In genomic region chr7:17024141-17024540, GRCm38 (mm10) we compare ENCODE assay signal across 8 mouse cellular contexts. TPM values are rescaled to one million over a fixed set of nuclear protein-coding genes. Genes with fewer than 3 reads are reported as not detected.
DNase-seq lines count a peak whose midpoint lies in the region; ATAC-seq and TF ChIP-seq lines count a peak whose summit lies in the region.

No protein-coding gene starts in this region.

- H3K36me3 ChIP-seq in CH12.LX (replicated peaks in 1 of 2; ENCODE audit: control insufficient read depth in 1 of 2, insufficient read depth in 1 of 2, low read length in 1 of 2): peaks cover 46 to 57% of the 10 kb centered on the region in 2 experiments
- H3K36me3 ChIP-seq in heart, embryonic 16.5 days (ENCODE audit: control insufficient read depth, insufficient read depth): peaks cover 25% of the 10 kb centered on the region
- H3K36me3 ChIP-seq in liver, embryonic 12.5 days: peaks cover 67% of the 10 kb centered on the region

- peaks cover 20 to 61% of the 10 kb centered on the region in 2 experiments for H3K4me1 ChIP-seq in CH12.LX (ENCODE audit: control insufficient read depth in 1 of 2, insufficient read depth in 2 of 2)
- peaks cover 70% of the 10 kb centered on the region for H3K4me1 ChIP-seq in heart, embryonic 16.5 days (ENCODE audit: control insufficient read depth, insufficient read depth, low read length)
- H3K4me1 ChIP-seq in liver, embryonic 12.5 days: peaks cover 81% of the 10 kb centered on the region

- peak overlapping the region; percentile 50; the same call in 1 of the 2 replicates for H3K27ac ChIP-seq in CH12.LX (ENCODE audit: insufficient read depth, low read depth)
- H3K27ac ChIP-seq in heart, embryonic 16.5 days (ENCODE audit: low read length): peak overlapping the region; percentile 80
- peak overlapping the region; percentile 55 for H3K27ac ChIP-seq in liver, embryonic 12.5 days

- no peak for TF ChIP-seq RAD21 in CH12.LX (IDR thresholded peaks at IDR 0.05; ENCODE audit: low read depth, low read length)

- H3K9me3 ChIP-seq in CH12.LX (replicated peaks; ENCODE audit: low read length): no peaks in the 10 kb centered on the region
- no peaks in the 10 kb centered on the region for H3K9me3 ChIP-seq in heart, embryonic 16.5 days (replicated peaks; ENCODE audit: control insufficient read depth, low read length)
- no peaks in the 10 kb centered on the region for H3K9me3 ChIP-seq in liver, embryonic 12.5 days (replicated peaks)

- no peak for TF ChIP-seq POLR2A in CH12.LX (IDR thresholded peaks at IDR 0.05; ENCODE audit: low read depth, low read length)

- dilution Hi-C loops in CH12.LX (cut with MboI; ENCODE audit: extremely low pct_ligation_motif_present, extremely low pct_unique_long_range_greater_than_20kb, low sequenced_read_pairs): no loop called here

- intact Hi-C loops in gastrocnemius, postnatal 14 days (cut with DNase I; ENCODE audit: low total_unique reads): no loop called here

- peaks cover 65% of the 10 kb centered on the region for H3K79me2 ChIP-seq in CH12.LX (replicated peaks; ENCODE audit: control insufficient read depth, extremely low read depth, insufficient read depth, poor library complexity, severe bottlenecking)

- peak overlapping the region; percentile 95 for H3K4me2 ChIP-seq in CH12.LX (ENCODE audit: insufficient read depth, low read depth, poor library complexity, severe bottlenecking)
- peak overlapping the region; percentile 88 for H3K4me2 ChIP-seq in heart, embryonic 16.5 days (ENCODE audit: low read depth, low read length)
- H3K4me2 ChIP-seq in liver, embryonic 12.5 days: peak overlapping the region; percentile 33

- ATAC-seq in heart, embryonic 16.5 days (replicated peaks; ENCODE audit: extremely low read depth, insufficient read depth, low FRiP score): no peak
- ATAC-seq in liver, embryonic 12.5 days: no peak
- ATAC-seq in erythroblast, adult 5-6 weeks (replicated peaks; ENCODE audit: low FRiP score, poor library complexity, severe bottlenecking): no peak

- in situ Hi-C loops in CH12.LX (cut with MboI; ENCODE audit: low pct_ligation_motif_present, low pct_unique_long_range_greater_than_20kb, low sequenced_read_pairs): no loop called here

- H3K4me3 ChIP-seq in CH12.LX (replicated peaks in 1 of 3; ENCODE audit: low read depth in 2 of 3, low read length in 2 of 3, poor library complexity in 1 of 3): peak overlapping the region; percentile 50 to 94 (median 80)
- H3K4me3 ChIP-seq in heart, embryonic 16.5 days (ENCODE audit: low read length): 0 out of 2 replicates have a peak overlapping the region, but pooled peaks have one; percentile 3
- no peak overlapping the region for H3K4me3 ChIP-seq in liver, embryonic 12.5 days

- peak overlapping the region; percentile 47; the same call in 1 of the 2 replicates for H3K9ac ChIP-seq in CH12.LX (ENCODE audit: insufficient read depth, low read depth)
- peak overlapping the region; percentile 48 for H3K9ac ChIP-seq in heart, embryonic 16.5 days (ENCODE audit: low read length)
- peak overlapping the region; percentile 1; the same call in 1 of the 2 replicates for H3K9ac ChIP-seq in liver, embryonic 12.5 days

- peaks cover 3% of the 10 kb centered on the region for H3K27me3 ChIP-seq in CH12.LX (replicated peaks)
- H3K27me3 ChIP-seq in heart, embryonic 16.5 days (ENCODE audit: control insufficient read depth, insufficient read depth, low read length): no peaks in the 10 kb centered on the region
- no peaks in the 10 kb centered on the region for H3K27me3 ChIP-seq in liver, embryonic 12.5 days (replicated peaks)

- DNase-seq in adrenal gland, adult 2 months: peak; percentile 34
- no peak for DNase-seq in adrenal gland, adult 8-10 months
- no peak for DNase-seq in CH12.LX (ENCODE audit: extremely low read depth)
- no peak for DNase-seq in layer of hippocampus, adult 9-10 months (ENCODE audit: low spot score)
- no peak for DNase-seq in gastrocnemius, postnatal 14 days

- 65% methylated on average over 6 of the region's 6 CpGs for WGBS in heart, embryonic 16.5 days
- WGBS in liver, embryonic 12.5 days (ENCODE audit: insufficient replicate concordance): 84% methylated on average over 6 of the region's 6 CpGs

- no peak for TF ChIP-seq EP300 in CH12.LX (IDR thresholded peaks at IDR 0.05; ENCODE audit: low read length)

- TF ChIP-seq CTCF in CH12.LX (conservative IDR thresholded peaks at IDR 0.05 in 1 of 2, IDR thresholded peaks at IDR 0.05 in 1 of 2; ENCODE audit: low read depth in 2 of 2, low read length in 2 of 2): no peak

TF ChIP-seq in CH12.LX, 34 proteins besides CTCF, POLR2A, EP300 and RAD21 (continues in another document):
- TF ChIP-seq ZNF384 (IDR thresholded peaks at IDR 0.05; ENCODE audit: low read depth, low read length): no peak
- TF ChIP-seq ELF1 (IDR thresholded peaks at IDR 0.05; ENCODE audit: low read depth, low read length): no peak
- no peak for TF ChIP-seq MEF2A (IDR thresholded peaks at IDR 0.05; ENCODE audit: borderline replicate concordance, low read depth, low read length)
- TF ChIP-seq KAT2A (IDR thresholded peaks at IDR 0.05; ENCODE audit: insufficient replicate concordance, low read length): no peak
- TF ChIP-seq USF2 (conservative IDR thresholded peaks at IDR 0.05; ENCODE audit: low read depth, low read length): no peak

RNA-seq across cellular contexts. Expression of gene Ppp5c, which starts 3.6 kb away (rescaled TPM):
- 10 to 100 TPM; 82.2 to 86.0 TPM for total RNA-seq in adrenal gland, adult 2 months (2021)
- 164 and 179 TPM in 2 replicates for polyA plus RNA-seq in adrenal gland, adult 2 months (2012; rRNA removed)
- 10 to 100 TPM; 74.7 to 96.9 (median 91.3) TPM for total RNA-seq in adrenal gland, adult 8-10 months (2022)
- 128 and 130 TPM in 2 replicates for total RNA-seq in CH12.LX (2012; rRNA removed)
- total RNA-seq in CH12.LX (2014; rRNA removed): 117 and 125 TPM in 2 replicates
- polyA plus RNA-seq in CH12.LX (2012; ENCODE audit: insufficient read length, low read depth): 223 and 249 TPM in 2 replicates
- polyA plus RNA-seq in heart, embryonic 16.5 days (2015; fragmentation: Nextera tagmentation; extraction: Ambion mirVana): 105 and 108 TPM in 2 replicates
- 70.3 and 75.2 TPM in 2 replicates for polyA plus RNA-seq in liver, embryonic 12.5 days (2016; fragmentation: Nextera tagmentation; extraction: Ambion mirVana)
- total RNA-seq in erythroblast, adult 5-6 weeks (2015; ENCODE audit: low replicate concordance): 14.0 and 21.3 TPM in 2 replicates
- 10.6 and 18.9 TPM in 2 replicates for total RNA-seq in erythroblast, adult 5-6 weeks (2017; ENCODE audit: low replicate concordance)
- total RNA-seq in gastrocnemius, postnatal 14 days (2021): 10 to 100 TPM; 56.3 to 67.8 TPM

RNA-seq across cellular contexts. Expression of gene Ccdc8, which starts 31.6 kb away (rescaled TPM):
- 10 to 100 TPM; 13.6 to 28.9 TPM for total RNA-seq in adrenal gland, adult 2 months (2021)
- 7.3 and 7.5 TPM in 2 replicates for polyA plus RNA-seq in adrenal gland, adult 2 months (2012; rRNA removed)
- total RNA-seq in adrenal gland, adult 8-10 months (2022): 10 to 100 TPM; 22.0 to 47.8 (median 30.0) TPM
- total RNA-seq in CH12.LX (2012; rRNA removed) (0.04 TPM in 1 of 2 replicates, not detected in the other), CH12.LX (2014; rRNA removed) (not detected in 2 replicates)
- 0.14 and 0.16 TPM in 2 replicates for polyA plus RNA-seq in CH12.LX (2012; ENCODE audit: insufficient read length, low read depth)
- polyA plus RNA-seq in heart, embryonic 16.5 days (2015; fragmentation: Nextera tagmentation; extraction: Ambion mirVana): 45.1 and 47.4 TPM in 2 replicates
- polyA plus RNA-seq in liver, embryonic 12.5 days (2016; fragmentation: Nextera tagmentation; extraction: Ambion mirVana): 3.8 and 3.9 TPM in 2 replicates
- 0.19 TPM in 1 of 2 replicates, not detected in the other for total RNA-seq in erythroblast, adult 5-6 weeks (2015; ENCODE audit: low replicate concordance)
- total RNA-seq in erythroblast, adult 5-6 weeks (2017; ENCODE audit: low replicate concordance): 0.14 and 1.0 TPM in 2 replicates
- 1 to 10 TPM; 5.8 to 6.5 TPM for total RNA-seq in gastrocnemius, postnatal 14 days (2021)

RNA-seq across cellular contexts. Expression of gene Hif3a, which starts 38.1 kb away (rescaled TPM):
- 1 to 10 TPM; 1.6 to 3.2 TPM for total RNA-seq in adrenal gland, adult 2 months (2021)
- 3.1 and 4.0 TPM in 2 replicates for polyA plus RNA-seq in adrenal gland, adult 2 months (2012; rRNA removed)
- 1 to 10 TPM; 2.1 to 5.4 (median 3.7) TPM for total RNA-seq in adrenal gland, adult 8-10 months (2022)
- total RNA-seq in CH12.LX (2012; rRNA removed) (under 0.01 and 0.08 TPM in 2 replicates), CH12.LX (2014; rRNA removed) (0.03 and 0.05 TPM in 2 replicates)
- polyA plus RNA-seq in CH12.LX (2012; ENCODE audit: insufficient read length, low read depth): 0.49 and 0.52 TPM in 2 replicates
- polyA plus RNA-seq in heart, embryonic 16.5 days (2015; fragmentation: Nextera tagmentation; extraction: Ambion mirVana): 36.3 and 43.4 TPM in 2 replicates
- 21.1 and 22.6 TPM in 2 replicates for polyA plus RNA-seq in liver, embryonic 12.5 days (2016; fragmentation: Nextera tagmentation; extraction: Ambion mirVana)
- total RNA-seq in erythroblast, adult 5-6 weeks (2015; ENCODE audit: low replicate concordance): 0.42 and 0.58 TPM in 2 replicates
- total RNA-seq in erythroblast, adult 5-6 weeks (2017; ENCODE audit: low replicate concordance): 0.17 TPM in 1 of 2 replicates, not detected in the other
- 1 to 10 TPM; 1.6 to 6.0 TPM for total RNA-seq in gastrocnemius, postnatal 14 days (2021)

RNA-seq across cellular contexts. Expression of gene Gm42372, which starts 41.3 kb away (rescaled TPM):
- 1 to 10 TPM; 1.1 to 1.6 TPM for total RNA-seq in adrenal gland, adult 2 months (2021)
- polyA plus RNA-seq in adrenal gland, adult 2 months (2012; rRNA removed): 0.13 and 0.33 TPM in 2 replicates
- total RNA-seq in adrenal gland, adult 8-10 months (2022): 1 to 10 TPM; 2.3 to 3.1 (median 2.7) TPM
- total RNA-seq in CH12.LX (2012; rRNA removed): 0.25 and 0.47 TPM in 2 replicates
- 0.15 and 0.16 TPM in 2 replicates for total RNA-seq in CH12.LX (2014; rRNA removed)
- polyA plus RNA-seq in CH12.LX (2012; ENCODE audit: insufficient read length, low read depth): 0.61 and 0.90 TPM in 2 replicates
- 0.07 and 0.09 TPM in 2 replicates for polyA plus RNA-seq in heart, embryonic 16.5 days (2015; fragmentation: Nextera tagmentation; extraction: Ambion mirVana)
- polyA plus RNA-seq in liver, embryonic 12.5 days (2016; fragmentation: Nextera tagmentation; extraction: Ambion mirVana): 0.07 TPM in 2 replicates
- not detected in 2 replicates for total RNA-seq in erythroblast, adult 5-6 weeks (2015; ENCODE audit: low replicate concordance)
- total RNA-seq in erythroblast, adult 5-6 weeks (2017; ENCODE audit: low replicate concordance): 0.28 TPM in 1 of 2 replicates, not detected in the other
- total RNA-seq in gastrocnemius, postnatal 14 days (2021): under 1 TPM in 1 of 2 experiments, not detected in 1; 0.04 TPM

RNA-seq across cellular contexts. Expression of gene Psg16, which starts 49.7 kb away (rescaled TPM):
- under 1 TPM; 0.35 to 0.58 TPM for total RNA-seq in adrenal gland, adult 2 months (2021)
- 0.13 and 0.33 TPM in 2 replicates for polyA plus RNA-seq in adrenal gland, adult 2 months (2012; rRNA removed)
- total RNA-seq in adrenal gland, adult 8-10 months (2022): under 1 TPM; 0.10 to 0.51 (median 0.43) TPM
- total RNA-seq in CH12.LX (2012; rRNA removed) (not detected in 2 replicates), CH12.LX (2014; rRNA removed) (not detected in 2 replicates)
- 0.27 TPM in 2 replicates for polyA plus RNA-seq in CH12.LX (2012; ENCODE audit: insufficient read length, low read depth)
- 0.17 and 0.22 TPM in 2 replicates for polyA plus RNA-seq in heart, embryonic 16.5 days (2015; fragmentation: Nextera tagmentation; extraction: Ambion mirVana)
- 0.06 and 0.13 TPM in 2 replicates for polyA plus RNA-seq in liver, embryonic 12.5 days (2016; fragmentation: Nextera tagmentation; extraction: Ambion mirVana)
- total RNA-seq in erythroblast, adult 5-6 weeks (2015; ENCODE audit: low replicate concordance): not detected in 2 replicates
- not detected in 2 replicates for total RNA-seq in erythroblast, adult 5-6 weeks (2017; ENCODE audit: low replicate concordance)
- under 1 TPM; 0.04 to 0.09 TPM for total RNA-seq in gastrocnemius, postnatal 14 days (2021)

Comparison
In these comparisons a context has a peak if more than half of its experiments do, and no peak if none do; other contexts are left out.
1. H3K4me2 ChIP-seq: peak in every context shown above with its lines; median percentile 95 in CH12.LX; 88 in heart, embryonic 16.5 days; 33 in liver, embryonic 12.5 days.